Mouse (Mus musculus): ENCODE results near the gene Ciapin1. TPM values are rescaled to one million over a fixed set of nuclear protein-coding genes. Genes with fewer than 3 reads are reported as not detected.
A peak's percentile ranks its signal among the peaks of the same experiment; 100 is the strongest.
"Not testable (repeated sequence)": the region's sequence is repeated elsewhere in the genome, so short reads cannot be mapped to it uniquely, and the experiment has no call there.

Ciapin1 gene
- total RNA-seq, 2 experiments from 2014 or later = 71.4 to 76.8 TPM

- H3K27ac ChIP-seq = no peak overlapping the region
- intact Hi-C loops (cut with DNase I) = no loop called here
- no peak for DNase-seq (ENCODE audit: extremely low spot score in 1 of 2, low spot score in 2 of 2)
- TF ChIP-seq CTCF (IDR thresholded peaks at IDR 0.05) = no peak
- H3K4me3 ChIP-seq = no peak overlapping the region
Observed at GRCm38 (mm10) chr8:94850049-94850448, 11.9 kb upstream of the Ciapin1 start.

GRCm38 (mm10) chr8:94841183-94841582, 3.0 kb upstream of the Ciapin1 start:
- Histone ChIP-seq H3K4me3 (no peak overlapping the region), H3K27ac (no peak overlapping the region)
- no peak for DNase-seq (ENCODE audit: extremely low spot score in 1 of 2, low spot score in 2 of 2)
- intact Hi-C loops (cut with DNase I) = no loop called here
- peak; percentile 23 for TF ChIP-seq CTCF (IDR thresholded peaks at IDR 0.05)

GRCm38 (mm10) chr8:94838600-94838999, 442 bp upstream of the Ciapin1 start:
- TF ChIP-seq CTCF (IDR thresholded peaks at IDR 0.05) = no peak
- intact Hi-C loops (cut with DNase I) = no loop called here
- Histone ChIP-seq H3K27ac (peak overlapping the region; percentile 92), H3K4me3 (peak overlapping the region; percentile 81)
- peak in 1 of 2 experiments; percentile 68 for DNase-seq (ENCODE audit: extremely low spot score in 1 of 2, low spot score in 2 of 2)

GRCm38 (mm10) chr8:94836456-94837240, 1.5 kb downstream of the Ciapin1 start:
- intact Hi-C loops (cut with DNase I) = no loop called here
- Histone ChIP-seq H3K27ac (no peak overlapping the region), H3K4me3 (peak overlapping the region; percentile 81)
- no peak for TF ChIP-seq CTCF (IDR thresholded peaks at IDR 0.05)
- no peak for DNase-seq (ENCODE audit: extremely low spot score in 1 of 2, low spot score in 2 of 2)

GRCm38 (mm10) chr8:94835751-94836150, 2.4 kb downstream of the Ciapin1 start:
- intact Hi-C loops (cut with DNase I); H3K27ac ChIP-seq; H3K4me3 ChIP-seq; DNase-seq (ENCODE audit: extremely low spot score in 1 of 2, low spot score in 2 of 2): not testable (repeated sequence)

- DNase-seq (ENCODE audit: extremely low spot score in 1 of 2, low spot score in 2 of 2); H3K4me3 ChIP-seq; H3K27ac ChIP-seq; intact Hi-C loops (cut with DNase I): not testable (repeated sequence)
Observed at GRCm38 (mm10) chr8:94833901-94834405, 4.2 kb downstream of the Ciapin1 start.

- Histone ChIP-seq H3K27ac (no peak overlapping the region), H3K4me3 (no peak overlapping the region)
- TF ChIP-seq CTCF (IDR thresholded peaks at IDR 0.05) = no peak
- no peak for DNase-seq (ENCODE audit: extremely low spot score in 1 of 2, low spot score in 2 of 2)
- intact Hi-C loops (cut with DNase I) = no loop called here
Observed at GRCm38 (mm10) chr8:94828284-94828683, 9.9 kb downstream of the Ciapin1 start.

GRCm38 (mm10) chr8:94826210-94826609, 11.9 kb downstream of the Ciapin1 start:
- no peak for TF ChIP-seq CTCF (IDR thresholded peaks at IDR 0.05)
- H3K27ac ChIP-seq = no peak overlapping the region
- H3K4me3 ChIP-seq = no peak overlapping the region
- intact Hi-C loops (cut with DNase I) = no loop called here
- no peak for DNase-seq (ENCODE audit: extremely low spot score in 1 of 2, low spot score in 2 of 2)

GRCm38 (mm10) chr8:94825170-94825569, 13.0 kb downstream of the Ciapin1 start:
- no peak for DNase-seq (ENCODE audit: extremely low spot score in 1 of 2, low spot score in 2 of 2)
- TF ChIP-seq CTCF (IDR thresholded peaks at IDR 0.05) = no peak
- intact Hi-C loops (cut with DNase I) = no loop called here
- Histone ChIP-seq H3K4me3 (no peak overlapping the region), H3K27ac (no peak overlapping the region)

GRCm38 (mm10) chr8:94822637-94823560, 15.3 kb downstream of the Ciapin1 start:
- Histone ChIP-seq H3K4me3 (no peak overlapping the region), H3K27ac (peak overlapping the region; percentile 41)
- peak; percentile 79 for TF ChIP-seq CTCF (IDR thresholded peaks at IDR 0.05)
- intact Hi-C loops (cut with DNase I) = no loop called here
- peak; percentile 62 to 71 for DNase-seq (ENCODE audit: extremely low spot score in 1 of 2, low spot score in 2 of 2)

GRCm38 (mm10) chr8:94821381-94821780, 16.8 kb downstream of the Ciapin1 start:
- TF ChIP-seq CTCF (IDR thresholded peaks at IDR 0.05) = no peak
- intact Hi-C loops (cut with DNase I) = no loop called here
- H3K27ac ChIP-seq = no peak overlapping the region
- DNase-seq (ENCODE audit: extremely low spot score in 1 of 2, low spot score in 2 of 2) = no peak
- no peak overlapping the region for H3K4me3 ChIP-seq

- no peak overlapping the region for H3K4me3 ChIP-seq
- no peak for DNase-seq (ENCODE audit: extremely low spot score in 1 of 2, low spot score in 2 of 2)
- H3K27ac ChIP-seq = no peak overlapping the region
- intact Hi-C loops (cut with DNase I) = no loop called here
- no peak for TF ChIP-seq CTCF (IDR thresholded peaks at IDR 0.05)
Observed at GRCm38 (mm10) chr8:94820553-94820952, 17.6 kb downstream of the Ciapin1 start.
